Mouse (Mus musculus): ENCODE measurements around the gene G6pd2.

The G6pd2 gene

GRCm38 (mm10) chr5:61808516-61808915, at the start of gene G6pd2:
Gene G6pd2, plus strand, starts transcription at chr5:61808816.
- no peak for DNase-seq

GRCm38 (mm10) chr5:61764214-61764613, 44.4 kb upstream of the G6pd2 start:
- no peak for DNase-seq

- no peak for DNase-seq
Measured at GRCm38 (mm10) chr5:61832935-61833551, 24.4 kb downstream of the G6pd2 start.

GRCm38 (mm10) chr5:61843891-61844290, 35.3 kb downstream of the G6pd2 start:
- no peak for DNase-seq

All from cerebellum, adult 8-10 months (tissue).